Mouse (Mus musculus) hindbrain, embryonic 10.5 days (tissue): Measurements from ENCODE around the gene Col4a4. TPM values are rescaled to one million over a fixed set of nuclear protein-coding genes. Genes with fewer than 3 reads are reported as not detected.
A peak's percentile ranks its signal among the peaks of the same experiment; 100 is the strongest.

Source experiments
- DNase-seq: peaks from one replicate; pipeline ENCODE4 v3.0.0-alpha.2; 2017; ENCODE audit warnings: low spot score
- H3K27ac ChIP-seq: fragments of 300-500 bp; sonication (generic); 2 replicates; pipeline ENCODE4 v1.5.1; 2016; ENCODE audit warnings: mild to moderate bottlenecking, moderate library complexity
- H3K27me3 ChIP-seq: fragments of 300-500 bp; sonication (generic); 2 replicates; pipeline ENCODE4 v1.6.1; 2016; ENCODE audit warnings: mild to moderate bottlenecking; ENCODE audit not compliant: poor library complexity, insufficient read depth, severe bottlenecking
- H3K36me3 ChIP-seq: fragments of 300-500 bp; sonication (generic); 2 replicates; pipeline ENCODE4 v1.6.1; 2016; ENCODE audit warnings: mild to moderate bottlenecking, moderate library complexity
- H3K4me1 ChIP-seq: fragments of 300-500 bp; sonication (generic); replicated peaks from 2 replicates; pipeline ENCODE4 v1.6.1; 2016; ENCODE audit warnings: mild to moderate bottlenecking
- H3K4me3 ChIP-seq: fragments of 300-500 bp; sonication (generic); 2 replicates; pipeline ENCODE4 v1.5.1; 2016; ENCODE audit warnings: mild to moderate bottlenecking, moderate library complexity
- H3K9me3 ChIP-seq: fragments of 300-500 bp; sonication (generic); 2 replicates; pipeline ENCODE4 v1.6.1; 2016; ENCODE audit warnings: mild to moderate bottlenecking, moderate library complexity
- WGBS: fragments of 180-500 bp; shearing (Covaris S2); methylation state at CpG from one replicate; pipeline ENCODE4 v1.1.7; 2016; 5-methylcytosine and 5-hydroxymethylcytosine counted together
- polyA plus RNA-seq: library from polyadenylated mRNA; unstranded; fragments of >200 nt; fragmentation: Nextera tagmentation; extraction: Ambion mirVana; gene quantifications from 2 replicates; pipeline ENCODE4 v1.2.1, GENCODE M21; 2016

Col4a4 gene
- polyA plus RNA-seq, 1 experiment from 2014 or later, result 0.18 TPM

- Histone ChIP-seq H3K27ac (no peak overlapping the region), H3K9me3 (no peaks in the 10 kb centered on the region), H3K36me3 (no peaks in the 10 kb centered on the region), H3K4me3 (no peak overlapping the region), H3K4me1 (no peaks in the 10 kb centered on the region), H3K27me3 (no peaks in the 10 kb centered on the region)
- DNase-seq, result no peak
- WGBS, result 83% methylated on average over 4 of the region's 4 CpGs
Measured at GRCm38 (mm10) chr1:82486371-82486770, 100.3 kb downstream of the Col4a4 start.

DNA sequence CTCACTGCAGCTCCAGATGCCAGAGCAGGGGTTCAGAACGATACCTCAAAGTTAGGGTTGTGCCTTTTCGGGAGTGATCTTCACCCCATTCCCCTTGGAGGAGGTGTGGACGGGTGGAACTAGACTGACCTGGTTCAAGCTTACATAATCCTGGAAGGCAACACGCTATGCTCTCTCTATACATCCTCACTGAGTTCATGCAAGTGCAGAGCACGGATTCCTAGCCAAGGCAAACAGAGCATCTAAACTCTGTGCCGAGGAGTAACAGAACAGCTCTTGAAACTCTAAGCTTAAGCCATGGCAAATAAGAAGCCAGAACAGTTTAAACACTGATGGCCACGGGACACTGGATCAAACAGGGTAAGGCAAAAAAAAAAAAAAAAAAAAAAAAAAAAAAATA is 104.3 kb downstream of the Col4a4 start:
- no peaks in the 10 kb centered on the region for H3K36me3 ChIP-seq
- WGBS, result 88% methylated on average over 7 of the region's 7 CpGs
- DNase-seq, result no peak
- no peak overlapping the region for H3K27ac ChIP-seq
- no peak overlapping the region for H3K4me3 ChIP-seq
- H3K4me1 ChIP-seq, result no peaks in the 10 kb centered on the region
- no peaks in the 10 kb centered on the region for H3K27me3 ChIP-seq
- no peaks in the 10 kb centered on the region for H3K9me3 ChIP-seq

- Histone ChIP-seq H3K27ac (no peak overlapping the region), H3K27me3 (no peaks in the 10 kb centered on the region), H3K9me3 (no peaks in the 10 kb centered on the region), H3K36me3 (no peaks in the 10 kb centered on the region), H3K4me3 (no peak overlapping the region), H3K4me1 (peaks cover 19% of the 10 kb centered on the region)
- DNase-seq, result no peak
- WGBS, result 88% methylated on average over 12 of the region's 12 CpGs
Measured at GRCm38 (mm10) chr1:82479696-82480487, 106.8 kb downstream of the Col4a4 start.

- Histone ChIP-seq H3K4me1 (peaks cover 36% of the 10 kb centered on the region), H3K27me3 (no peaks in the 10 kb centered on the region), H3K27ac (no peak overlapping the region), H3K4me3 (no peak overlapping the region), H3K36me3 (no peaks in the 10 kb centered on the region), H3K9me3 (no peaks in the 10 kb centered on the region)
- DNase-seq, result peak; percentile 61
- 25% methylated on average over 9 of the region's 9 CpGs for WGBS
Measured at GRCm38 (mm10) chr1:82476746-82477145, 109.9 kb downstream of the Col4a4 start.

DNA sequence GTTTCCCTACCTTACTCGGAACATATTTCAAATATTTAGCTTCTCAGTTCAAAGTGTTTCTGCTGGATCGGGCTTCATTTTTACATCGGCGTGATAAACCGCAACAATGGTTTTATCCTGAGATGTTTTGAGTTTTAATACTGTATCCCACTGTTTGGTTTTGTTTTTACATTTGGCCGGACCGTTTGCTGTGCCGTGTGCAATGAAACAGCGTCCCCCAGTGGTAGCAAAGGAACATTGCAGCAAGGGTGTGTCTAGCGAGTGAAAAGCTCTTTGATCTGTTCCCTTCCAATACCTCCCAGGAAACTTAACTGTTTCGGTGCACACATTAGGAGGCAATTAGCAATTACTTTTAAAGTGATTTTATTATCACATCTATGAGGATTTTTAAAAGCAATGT is 110.4 kb downstream of the Col4a4 start:
- H3K36me3 ChIP-seq, result no peaks in the 10 kb centered on the region
- 47% methylated on average over 11 of the region's 11 CpGs for WGBS
- H3K4me3 ChIP-seq, result no peak overlapping the region
- H3K27me3 ChIP-seq, result no peaks in the 10 kb centered on the region
- H3K27ac ChIP-seq, result no peak overlapping the region
- no peaks in the 10 kb centered on the region for H3K9me3 ChIP-seq
- H3K4me1 ChIP-seq, result peaks cover 36% of the 10 kb centered on the region
- peak; percentile 43 for DNase-seq

- Histone ChIP-seq H3K9me3 (no peaks in the 10 kb centered on the region), H3K4me1 (peaks cover 36% of the 10 kb centered on the region), H3K36me3 (no peaks in the 10 kb centered on the region), H3K27ac (no peak overlapping the region), H3K4me3 (no peak overlapping the region), H3K27me3 (no peaks in the 10 kb centered on the region)
- 67% methylated on average over 4 of the region's 4 CpGs for WGBS
- DNase-seq, result no peak
Measured at GRCm38 (mm10) chr1:82475821-82476220, 110.8 kb downstream of the Col4a4 start.

- Histone ChIP-seq H3K4me3 (no peak overlapping the region), H3K36me3 (no peaks in the 10 kb centered on the region), H3K4me1 (peaks cover 36% of the 10 kb centered on the region), H3K9me3 (no peaks in the 10 kb centered on the region), H3K27me3 (no peaks in the 10 kb centered on the region), H3K27ac (no peak overlapping the region)
- WGBS, result 45% methylated on average over 5 of the region's 5 CpGs
- no peak for DNase-seq
Measured at GRCm38 (mm10) chr1:82475254-82475653, 111.4 kb downstream of the Col4a4 start.

DNA sequence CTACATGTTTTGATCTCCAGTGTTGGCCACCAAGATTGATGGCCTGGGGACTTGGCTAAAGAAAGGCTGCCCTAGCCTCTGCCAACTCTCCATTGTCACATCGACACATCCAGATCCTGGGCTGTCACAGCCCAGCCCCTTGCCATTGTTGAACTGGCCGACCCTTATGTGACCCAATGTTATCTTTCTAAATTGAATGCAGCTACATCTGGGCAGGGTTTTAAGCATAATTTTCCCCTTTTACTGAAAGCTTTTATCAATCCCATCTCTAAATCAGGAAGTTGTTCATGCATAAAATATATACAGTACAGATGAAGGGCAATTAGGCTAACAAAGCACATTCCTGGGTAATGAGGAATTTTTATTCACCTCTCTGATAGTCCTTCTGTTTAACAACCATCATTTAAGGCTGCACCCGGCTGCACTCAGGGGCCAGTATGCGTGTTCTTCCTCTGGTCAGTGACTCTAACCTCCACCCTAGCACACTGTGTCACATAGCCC is 112.1 kb downstream of the Col4a4 start:
- Histone ChIP-seq H3K4me1 (peaks cover 36% of the 10 kb centered on the region), H3K9me3 (no peaks in the 10 kb centered on the region), H3K27me3 (no peaks in the 10 kb centered on the region), H3K27ac (peak overlapping the region; percentile 42; the same call in 1 of the 2 replicates), H3K36me3 (no peaks in the 10 kb centered on the region), H3K4me3 (no peak overlapping the region)
- DNase-seq, result peak; percentile 16
- 20% methylated on average over 4 of the region's 4 CpGs for WGBS

DNA sequence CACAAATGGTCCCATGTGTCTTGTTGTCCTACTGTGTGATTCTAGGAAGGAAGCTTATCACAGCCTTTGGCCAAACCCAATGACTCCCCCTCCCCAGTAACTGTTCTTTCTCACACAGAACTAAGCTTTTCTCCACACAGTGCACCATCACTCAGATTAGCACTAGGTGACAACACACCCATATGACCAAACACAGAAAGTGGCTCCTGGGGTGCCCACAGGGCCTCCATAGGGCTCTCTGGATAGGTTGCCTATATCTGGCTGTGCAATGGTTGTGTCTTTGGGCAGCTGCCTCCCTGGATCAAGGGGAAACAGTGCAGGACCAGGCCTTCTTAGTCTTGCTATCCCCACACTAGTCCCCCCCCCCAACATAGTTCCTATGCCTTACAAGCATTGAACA is 113.2 kb downstream of the Col4a4 start:
- no peak for DNase-seq
- Histone ChIP-seq H3K27ac (no peak overlapping the region), H3K9me3 (no peaks in the 10 kb centered on the region), H3K4me1 (peaks cover 36% of the 10 kb centered on the region), H3K27me3 (no peaks in the 10 kb centered on the region), H3K4me3 (no peak overlapping the region), H3K36me3 (no peaks in the 10 kb centered on the region)

GRCm38 (mm10) chr1:82470516-82471225 is 116.0 kb downstream of the Col4a4 start:
- Histone ChIP-seq H3K9me3 (no peaks in the 10 kb centered on the region), H3K36me3 (no peaks in the 10 kb centered on the region), H3K4me1 (peaks cover 25% of the 10 kb centered on the region), H3K4me3 (no peak overlapping the region), H3K27ac (no peak overlapping the region), H3K27me3 (no peaks in the 10 kb centered on the region)
- no peak for DNase-seq
- 92% methylated on average over 10 of the region's 10 CpGs for WGBS

DNA sequence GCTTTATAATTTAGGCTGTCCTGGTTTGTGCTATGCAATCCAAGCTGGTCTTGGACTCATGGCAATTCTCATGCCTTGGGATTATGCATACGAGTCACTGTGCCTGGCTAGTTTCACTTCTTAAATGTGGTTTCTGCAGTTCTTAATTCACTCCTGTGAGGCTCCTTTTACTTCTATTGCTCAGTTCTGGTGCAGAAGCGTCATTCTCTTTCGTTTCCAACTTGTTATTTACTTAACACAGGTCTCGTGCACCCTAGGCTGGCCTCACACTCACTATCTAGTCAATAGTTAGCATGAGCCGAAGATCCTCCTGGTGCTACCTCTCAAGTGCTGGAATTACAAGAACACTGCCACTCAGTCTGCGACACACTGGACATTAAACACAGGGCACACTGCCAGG is 117.8 kb downstream of the Col4a4 start:
- H3K27me3 ChIP-seq, result no peaks in the 10 kb centered on the region
- no peak overlapping the region for H3K27ac ChIP-seq
- WGBS, result 86% methylated on average over 6 of the region's 6 CpGs

GRCm38 (mm10) chr1:82465321-82465853 is 121.3 kb downstream of the Col4a4 start:
- no peaks in the 10 kb centered on the region for H3K27me3 ChIP-seq
- H3K9me3 ChIP-seq, result no peaks in the 10 kb centered on the region
- H3K36me3 ChIP-seq, result no peaks in the 10 kb centered on the region
- DNase-seq, result no peak
- H3K27ac ChIP-seq, result no peak overlapping the region
- H3K4me1 ChIP-seq, result peaks cover 9% of the 10 kb centered on the region; the same call in 1 of the 2 replicates
- H3K4me3 ChIP-seq, result no peak overlapping the region
- WGBS, result 49% methylated on average over 6 of the region's 6 CpGs

More for the DNA sequence above, 117.8 kb downstream of the Col4a4 start:
- no peak overlapping the region for H3K4me3 ChIP-seq
- no peak for DNase-seq
- no peaks in the 10 kb centered on the region for H3K9me3 ChIP-seq
- peaks cover 14% of the 10 kb centered on the region for H3K4me1 ChIP-seq
- H3K36me3 ChIP-seq, result no peaks in the 10 kb centered on the region

- H3K4me3 ChIP-seq, result no peak overlapping the region
- no peaks in the 10 kb centered on the region for H3K9me3 ChIP-seq
- H3K4me1 ChIP-seq, result peaks cover 9% of the 10 kb centered on the region; the same call in 1 of the 2 replicates
- 73% methylated on average over 4 of the region's 4 CpGs for WGBS
- H3K27me3 ChIP-seq, result no peaks in the 10 kb centered on the region
- H3K36me3 ChIP-seq, result no peaks in the 10 kb centered on the region
- no peak overlapping the region for H3K27ac ChIP-seq
- no peak for DNase-seq
Measured at GRCm38 (mm10) chr1:82461041-82461440, 125.6 kb downstream of the Col4a4 start.
